Mouse (Mus musculus) spleen, postnatal 36 days (tissue): Measurements from ENCODE around the gene Hbb-bt.
A peak's percentile ranks its signal among the peaks of the same experiment; 100 is the strongest.
"Not testable (repeated sequence)": the region's sequence is repeated elsewhere in the genome, so short reads cannot be mapped to it uniquely, and the experiment has no call there.

ENCODE experiments used
- DNase-seq, 2 experiments: peaks; one replicate each; pipeline ENCODE4 v3.0.0; 2022; ENCODE audit warnings: low spot score in 2 of 2, mixed read lengths in 1 of 2

Hbb-bt gene

DNA sequence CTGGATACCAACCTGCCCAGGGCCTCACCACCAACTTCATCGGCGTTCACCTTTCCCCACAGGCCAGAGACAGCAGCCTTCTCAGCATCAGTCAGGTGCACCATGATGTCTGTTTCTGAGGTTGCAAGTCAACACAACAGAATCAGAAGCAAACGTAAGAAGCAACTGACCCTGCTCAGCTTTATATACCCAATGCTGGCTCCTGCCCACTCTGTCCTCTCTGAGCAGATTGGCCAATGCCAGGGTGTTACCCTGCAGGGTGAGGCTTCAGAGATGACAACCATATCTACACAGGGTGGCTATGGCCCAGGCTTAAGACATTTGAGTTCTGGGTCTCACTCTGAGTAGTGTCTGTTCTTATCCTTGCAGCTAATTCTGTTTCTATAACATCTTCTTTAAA lies at the start of gene Hbb-bt:
Hbb-bt (minus strand) TSS at position 231 of the 400 bp plus-strand sequence.
- peak; percentile 64 to 80 for DNase-seq

GRCm38 (mm10) chr7:103861531-103861930 lies 47.7 kb upstream of the Hbb-bt start:
- no peak for DNase-seq

- peak; percentile 68 to 84 for DNase-seq
Observed at GRCm38 (mm10) chr7:103860855-103861254, 47.1 kb upstream of the Hbb-bt start.

- peak; percentile 58 to 78 for DNase-seq
Observed at GRCm38 (mm10) chr7:103859076-103859475, 45.3 kb upstream of the Hbb-bt start.

DNA sequence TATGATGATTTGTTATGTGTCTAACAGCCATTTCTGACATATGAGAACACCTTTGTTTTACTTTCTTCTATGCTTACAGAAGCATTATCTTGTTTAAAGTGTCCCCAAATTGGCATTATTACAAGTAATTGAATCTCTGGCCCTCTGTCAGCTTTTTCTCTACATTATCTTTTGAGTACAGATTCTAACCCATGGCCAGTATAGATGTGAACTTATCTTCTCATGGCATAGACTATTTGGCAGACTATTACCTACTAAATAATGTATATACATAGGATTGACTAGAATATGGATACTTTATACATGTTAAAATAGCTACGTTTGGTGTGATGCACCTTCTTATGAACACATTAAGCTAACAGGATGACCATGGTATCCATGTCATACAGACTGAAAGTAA lies 40.9 kb upstream of the Hbb-bt start:
- DNase-seq, result peak in 1 of 2 experiments; percentile 18

DNA sequence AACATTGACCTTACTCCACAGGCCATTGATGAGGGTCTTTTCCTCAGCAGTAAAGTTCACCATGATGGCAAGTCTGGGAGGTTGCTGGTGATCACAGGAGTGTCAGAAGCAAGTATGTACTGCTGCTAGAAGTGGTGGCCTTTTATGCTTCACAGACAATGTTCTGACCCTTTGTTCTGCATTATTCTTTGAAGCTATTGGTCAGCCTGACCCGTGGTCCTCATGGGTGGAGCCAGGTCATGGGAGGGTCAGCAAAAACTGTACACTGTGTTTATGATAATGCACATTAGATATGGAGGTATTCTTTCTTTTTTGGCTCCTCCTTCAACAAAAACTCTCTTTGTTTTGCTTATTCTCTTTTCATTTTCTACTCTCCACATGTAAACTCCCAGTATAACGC lies 39.3 kb upstream of the Hbb-bt start, which contains the start of gene Hbb-y:
Hbb-y (minus strand) TSS at position 127 of the 400 bp plus-strand sequence.
- DNase-seq, result no peak

DNA sequence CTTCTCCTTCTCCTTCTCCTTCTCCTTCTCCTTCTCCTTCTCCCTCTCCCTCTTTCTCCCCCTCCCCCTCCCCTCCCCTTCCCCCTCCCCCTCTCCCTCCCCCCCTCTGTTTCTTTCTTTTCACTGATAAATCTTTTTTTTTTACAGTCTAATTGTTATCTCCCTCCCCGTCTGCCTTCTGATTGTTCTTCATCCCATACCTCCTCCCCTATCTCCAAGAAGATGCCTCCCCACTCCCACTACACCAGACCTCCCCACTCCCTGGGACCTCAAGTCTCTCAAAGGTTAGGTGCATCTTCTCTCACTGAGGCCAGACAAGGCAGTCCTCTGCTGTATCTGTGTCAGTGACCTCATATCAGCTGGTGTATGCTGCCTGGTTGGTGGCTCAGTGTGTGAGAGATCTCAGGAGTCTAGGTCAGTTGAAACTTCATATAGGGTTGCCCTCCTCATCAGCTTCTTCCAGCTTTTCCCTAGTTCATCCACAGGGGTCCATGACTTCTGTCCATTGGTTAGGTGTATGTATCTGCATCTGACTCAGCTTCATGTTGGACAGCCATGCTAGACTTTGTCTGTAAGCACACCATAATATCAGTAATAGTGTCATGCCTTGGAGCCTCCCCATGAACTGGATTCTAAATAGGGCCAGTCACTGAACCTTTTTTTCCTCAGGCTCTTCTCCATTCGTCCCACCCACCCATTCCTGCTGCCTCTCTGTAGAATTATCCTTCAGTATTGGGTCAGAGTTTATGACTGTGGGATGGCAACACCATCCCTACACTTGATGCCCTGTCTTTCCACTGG lies 30.9 kb upstream of the Hbb-bt start:
- DNase-seq, result no peak

DNA sequence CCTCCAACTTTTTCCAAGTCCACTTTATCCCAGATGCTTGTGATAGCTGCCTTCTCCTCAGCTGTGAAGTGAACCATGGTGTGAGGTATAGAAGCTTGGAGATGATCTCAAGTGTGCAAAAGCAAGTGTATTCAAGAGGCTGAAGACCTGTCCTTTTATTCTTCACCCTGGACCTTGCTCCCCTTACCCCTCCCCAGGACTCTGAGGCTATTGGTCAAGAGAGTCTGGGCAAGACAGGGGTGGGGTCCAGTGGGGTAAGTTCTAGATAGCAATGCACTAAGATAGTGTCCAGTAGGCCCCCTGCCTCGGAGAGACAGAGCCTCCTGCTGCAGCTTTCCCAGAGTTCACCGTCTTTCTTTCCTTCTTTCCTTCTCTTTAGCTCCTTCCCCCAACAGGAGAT lies 29.2 kb upstream of the Hbb-bt start, which contains the start of gene Hbb-bh1:
Hbb-bh1 (minus strand) TSS at position 131 of the 400 bp plus-strand sequence.
- no peak for DNase-seq

DNA sequence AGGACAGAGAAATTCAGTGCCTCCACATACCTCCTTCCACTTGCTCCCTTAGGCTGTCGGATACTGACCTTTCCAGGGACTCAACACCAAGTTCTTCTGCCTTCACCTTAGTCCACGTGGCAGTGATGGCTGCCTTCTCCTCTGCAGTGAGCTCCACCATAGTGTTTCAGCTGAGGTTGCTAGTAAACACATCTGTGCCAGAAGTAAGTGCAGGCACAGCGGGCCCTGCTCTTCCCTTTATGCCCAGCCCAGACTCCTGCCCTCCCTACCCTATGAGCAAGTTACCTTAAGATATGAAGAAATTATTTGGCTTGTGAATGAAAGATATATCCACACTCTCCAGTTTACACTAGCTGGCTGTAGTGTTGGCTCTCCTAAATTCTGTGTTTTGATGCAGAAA lies 26.5 kb upstream of the Hbb-bt start, which contains the start of gene Hbb-bh2:
Hbb-bh2 (minus strand) TSS at position 253 of the 400 bp plus-strand sequence.
- no peak for DNase-seq

GRCm38 (mm10) chr7:103827808-103828207 lies 14.0 kb upstream of the Hbb-bt start, which contains the start of gene Hbb-bs:
TSS of gene Hbb-bs (minus strand) at chr7:103828096.
- DNase-seq, result peak; percentile 61 to 80

DNA sequence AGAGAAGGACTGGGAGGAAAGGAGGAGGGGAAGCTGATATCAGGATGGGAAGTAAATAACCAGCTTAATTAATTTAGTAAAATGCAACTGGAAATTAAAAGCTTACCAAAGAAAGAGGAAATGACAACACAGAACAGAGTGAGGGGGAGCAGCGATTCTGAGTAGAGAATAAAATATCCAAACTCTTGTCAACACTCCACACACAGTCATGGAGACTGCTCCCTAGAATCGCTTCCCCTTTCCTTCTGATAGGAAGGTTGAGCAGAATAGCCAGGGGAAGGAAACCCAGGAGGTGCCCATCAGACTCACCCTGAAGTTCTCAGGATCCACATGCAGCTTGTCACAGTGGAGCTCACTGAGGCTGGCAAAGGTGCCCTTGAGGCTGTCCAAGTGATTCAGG lies 13.3 kb upstream of the Hbb-bt start:
- not testable (repeated sequence) for DNase-seq

DNA sequence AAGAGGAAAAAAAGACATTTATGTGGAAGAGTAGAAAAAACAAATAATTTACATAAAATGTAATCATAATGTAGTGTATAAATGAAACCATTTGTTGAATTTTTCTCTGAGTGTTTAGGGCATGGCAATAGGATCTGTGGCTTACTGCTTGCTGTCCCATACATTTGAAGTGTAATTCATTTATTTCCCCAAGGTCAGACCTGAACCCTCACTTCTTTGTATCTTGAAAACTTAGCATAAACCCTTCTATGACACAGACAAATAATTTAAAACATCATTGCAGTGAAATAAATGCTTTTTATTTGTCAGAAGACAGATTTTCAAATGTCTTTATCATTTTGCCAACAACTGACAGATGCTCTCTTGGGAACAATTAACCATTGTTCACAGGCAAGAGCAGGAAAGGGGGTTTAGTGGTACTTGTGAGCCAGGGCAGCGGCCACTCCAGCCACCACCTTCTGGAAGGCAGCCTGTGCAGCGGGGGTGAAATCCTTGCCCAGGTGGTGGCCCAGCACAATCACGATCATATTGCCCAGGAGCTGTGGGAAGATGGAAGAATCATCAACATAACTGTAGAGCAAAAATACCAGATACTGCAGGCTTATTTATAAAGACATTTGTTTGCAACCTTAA lies 12.6 kb upstream of the Hbb-bt start:
- DNase-seq, result no peak

DNA sequence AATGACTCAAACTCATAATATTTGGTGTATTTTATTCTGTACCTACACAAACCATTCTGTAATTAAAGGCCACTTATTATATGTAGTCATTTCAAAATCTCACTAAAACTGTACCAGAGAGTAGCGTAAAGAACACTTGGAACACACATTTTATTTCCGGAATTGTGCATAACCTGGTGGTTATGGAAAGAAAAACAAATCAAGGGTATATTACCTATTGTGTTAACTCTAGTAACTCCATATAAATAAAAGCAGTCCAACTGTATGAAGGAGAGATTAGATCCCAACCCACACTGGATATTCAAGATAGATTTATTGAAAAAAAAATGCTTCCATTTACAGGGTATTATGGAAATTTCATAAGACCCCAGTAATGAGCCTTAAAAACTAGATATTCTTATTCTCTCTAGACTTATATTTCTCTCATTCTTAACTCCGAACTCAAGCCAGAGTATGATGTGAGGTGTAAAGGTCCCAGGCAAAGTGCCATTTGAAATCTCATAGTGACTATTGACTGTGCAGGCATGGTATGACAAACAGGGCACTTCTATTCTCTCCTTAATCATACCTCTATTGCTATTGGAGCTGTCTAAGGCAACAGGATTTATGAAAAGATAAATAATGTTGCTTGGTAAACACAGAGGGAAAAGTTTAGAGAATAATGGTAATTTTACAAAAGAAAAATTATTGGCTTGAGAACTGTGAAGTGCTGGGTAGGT lies 11.9 kb upstream of the Hbb-bt start:
- no peak for DNase-seq

DNA sequence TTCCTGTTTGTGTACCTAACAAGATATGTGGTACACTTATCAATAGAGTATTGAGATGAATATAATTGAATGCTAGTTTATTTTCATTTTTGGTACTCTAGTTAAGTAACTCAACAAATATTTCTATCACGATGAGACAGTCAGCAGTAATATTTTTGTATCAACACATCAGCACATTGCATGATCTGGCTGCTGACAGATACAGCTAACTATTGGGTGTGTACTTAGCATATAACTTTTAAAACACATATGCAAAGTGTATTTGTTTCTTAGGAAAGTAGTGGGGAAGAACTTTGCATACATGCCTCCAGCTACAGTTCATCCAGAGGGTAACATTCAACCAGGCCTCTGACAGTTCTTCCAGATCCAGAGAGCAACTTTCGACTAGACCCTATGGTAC lies 10.8 kb upstream of the Hbb-bt start:
- no peak for DNase-seq

GRCm38 (mm10) chr7:103815085-103815484 lies 1.3 kb upstream of the Hbb-bt start:
- not testable (repeated sequence) for DNase-seq

- DNase-seq, result not testable (repeated sequence)
Observed at GRCm38 (mm10) chr7:103813152-103813551, 644 bp downstream of the Hbb-bt start.

DNA sequence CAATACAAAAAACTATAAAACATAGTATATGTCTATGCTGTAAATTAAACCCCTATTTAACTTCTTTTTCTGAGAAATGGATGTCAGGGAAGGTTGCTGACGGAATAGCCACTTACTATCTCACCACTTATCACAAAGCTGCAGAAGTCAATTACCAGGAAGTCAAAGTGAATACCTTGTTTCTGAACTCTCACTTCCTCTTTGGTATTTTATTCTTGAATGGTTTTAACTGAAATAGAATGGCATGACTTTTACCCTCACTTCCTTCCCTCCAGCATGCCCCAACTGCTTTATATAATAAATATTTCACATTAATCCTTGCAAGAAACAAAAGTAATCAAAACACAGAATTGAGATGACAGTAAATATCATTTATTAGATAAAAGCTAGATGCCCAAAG lies 1.6 kb downstream of the Hbb-bt start:
- no peak for DNase-seq

GRCm38 (mm10) chr7:103811223-103811845 lies 2.5 kb downstream of the Hbb-bt start:
- DNase-seq, result no peak

DNA sequence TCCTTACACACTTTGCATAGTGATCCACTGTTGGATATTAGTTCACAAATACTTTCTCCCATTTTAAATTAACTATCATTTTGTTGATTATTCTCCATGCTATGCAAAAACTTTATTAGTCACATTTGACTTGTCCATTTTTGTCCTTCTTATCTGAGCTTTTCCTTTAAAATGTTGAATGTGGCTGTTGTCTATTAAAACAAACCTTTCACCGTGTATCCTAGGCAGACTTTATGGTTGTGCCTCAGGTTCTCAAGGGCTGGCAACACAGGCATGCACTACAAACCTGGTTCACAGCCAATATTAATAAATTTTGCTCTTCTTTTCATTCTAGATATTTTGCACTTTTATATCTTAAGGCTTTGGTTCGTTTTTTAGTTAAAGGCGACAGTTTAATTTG lies 3.0 kb downstream of the Hbb-bt start:
- no peak for DNase-seq

DNA sequence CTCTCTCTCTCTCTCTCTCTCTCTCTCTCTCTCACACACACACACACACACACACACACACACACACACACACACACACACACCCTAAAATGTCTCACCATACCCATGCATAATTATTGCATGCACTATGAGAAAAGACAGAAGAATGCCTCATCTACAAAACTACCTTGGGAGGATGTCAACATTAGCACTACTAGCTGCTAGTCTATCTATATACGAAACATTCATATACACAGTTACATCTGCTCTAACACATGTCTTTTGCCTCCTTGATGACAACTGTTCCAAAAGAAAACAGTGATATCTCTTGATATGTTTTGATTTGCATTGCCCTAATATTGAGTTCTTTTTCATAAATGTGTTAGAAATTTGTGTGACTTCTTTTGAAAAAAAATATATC lies 3.5 kb downstream of the Hbb-bt start:
- no peak for DNase-seq

DNA sequence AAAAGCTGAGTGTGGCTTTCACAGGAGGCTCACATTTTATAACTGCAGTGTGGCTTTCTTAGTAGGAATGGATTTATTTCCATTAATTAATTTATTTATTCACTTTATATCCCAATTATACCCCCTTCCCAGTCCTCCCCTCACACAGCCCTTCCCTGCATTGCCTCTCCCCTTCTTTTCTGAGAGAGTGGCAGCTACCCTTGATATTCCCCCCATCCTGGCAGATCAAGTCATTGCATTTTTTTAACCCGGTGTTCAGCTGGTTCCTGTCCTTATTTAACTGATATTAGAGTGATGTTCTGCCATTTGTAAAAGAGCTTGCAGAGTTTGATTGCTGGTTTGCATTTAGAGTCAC lies 4.0 kb downstream of the Hbb-bt start:
- no peak for DNase-seq
